Mouse (Mus musculus) right cerebral cortex, adult 2 months (tissue): ENCODE measurements around the gene Uso1.

Experiments used
- DNase-seq, 2 experiments: peaks; one replicate each; pipeline ENCODE4 v3.0.0; 2021 to 2022; ENCODE audit warnings: low spot score in 2 of 2

Gene Uso1

GRCm38 (mm10) chr5:92137239-92138046, at the start of gene Uso1:
TSS of gene Uso1 (plus strand) at chr5:92137938.
- peak; percentile 96 for DNase-seq

GRCm38 (mm10) chr5:92093263-92094061, 44.3 kb upstream of the Uso1 start:
- no peak for DNase-seq

DNA sequence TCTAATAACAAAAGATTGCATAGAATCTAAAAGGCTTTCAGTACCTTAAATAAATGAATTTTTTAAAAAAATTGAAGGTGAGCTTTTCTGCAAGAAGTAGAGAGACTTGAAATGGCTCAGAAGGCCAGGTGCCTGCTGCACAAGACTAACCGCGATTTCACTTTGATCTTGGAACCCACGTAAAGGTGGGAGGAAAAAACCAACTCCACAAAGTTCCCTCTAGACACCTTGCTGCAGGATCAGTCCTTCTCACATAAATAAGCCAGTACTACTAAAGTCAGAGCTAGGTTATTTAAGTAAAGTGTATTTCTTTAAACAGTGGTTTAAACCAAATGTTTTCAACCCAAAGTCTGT, 43.7 kb upstream of the Uso1 start:
- DNase-seq = no peak

- DNase-seq = no peak
Measured at GRCm38 (mm10) chr5:92096786-92097185, 41.0 kb upstream of the Uso1 start.

DNA sequence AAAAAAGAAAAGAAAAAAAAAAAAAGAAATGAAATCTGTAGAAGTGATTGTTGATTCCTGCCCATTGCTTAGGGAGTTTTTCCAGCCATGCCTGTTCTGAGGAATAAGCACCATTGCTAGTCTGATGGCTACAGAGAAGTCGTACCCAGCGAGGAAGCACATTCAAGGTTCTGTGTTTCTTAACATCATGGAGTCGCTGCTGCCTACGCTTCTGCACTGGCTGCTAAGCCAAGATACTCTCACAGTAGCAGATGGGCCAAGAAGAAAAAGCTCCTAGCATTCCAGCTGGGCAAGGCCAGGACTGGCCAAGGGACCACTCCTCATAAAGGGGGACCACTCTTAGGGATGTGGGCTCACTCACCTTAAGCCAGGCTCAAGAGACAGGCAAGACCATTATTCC, 40.0 kb upstream of the Uso1 start:
- DNase-seq = no peak

DNA sequence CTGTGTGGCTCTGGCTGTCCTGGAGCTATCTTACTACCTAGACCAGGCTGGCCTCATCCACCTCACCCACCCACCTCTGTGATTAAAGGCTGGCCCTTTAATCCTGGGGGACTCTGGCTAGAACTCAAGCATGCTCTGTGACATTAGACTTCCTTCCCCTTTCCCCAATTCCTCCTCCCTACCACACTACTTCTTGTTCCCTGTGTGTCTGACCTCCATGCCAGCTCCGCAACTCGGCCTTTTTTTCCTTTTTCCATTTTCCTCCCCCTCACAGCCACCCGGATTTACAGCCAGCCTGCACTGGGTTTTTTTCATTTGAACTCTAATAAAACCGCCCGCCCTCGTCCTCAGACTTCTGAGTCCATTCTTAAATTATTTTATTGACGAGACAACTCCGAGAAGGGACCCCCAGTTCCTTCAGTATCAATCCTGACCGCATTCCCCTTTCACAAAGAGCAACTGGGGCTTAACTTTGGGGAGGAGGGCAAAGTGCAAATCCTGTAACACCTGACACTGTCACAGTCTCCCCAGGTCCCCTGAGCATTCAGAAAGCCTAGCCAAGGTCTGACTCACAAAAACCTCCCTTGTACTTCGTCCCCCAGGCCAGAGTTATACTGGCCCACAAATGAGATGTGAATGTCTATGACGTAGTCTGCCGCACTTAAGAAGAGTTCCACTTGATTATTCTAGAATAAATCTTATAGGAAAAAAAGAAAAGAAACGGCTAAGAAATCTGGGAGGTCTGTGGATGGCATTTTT, 39.2 kb upstream of the Uso1 start:
- DNase-seq = no peak

- DNase-seq = no peak
Measured at GRCm38 (mm10) chr5:92101601-92102000, 36.1 kb upstream of the Uso1 start.

DNA sequence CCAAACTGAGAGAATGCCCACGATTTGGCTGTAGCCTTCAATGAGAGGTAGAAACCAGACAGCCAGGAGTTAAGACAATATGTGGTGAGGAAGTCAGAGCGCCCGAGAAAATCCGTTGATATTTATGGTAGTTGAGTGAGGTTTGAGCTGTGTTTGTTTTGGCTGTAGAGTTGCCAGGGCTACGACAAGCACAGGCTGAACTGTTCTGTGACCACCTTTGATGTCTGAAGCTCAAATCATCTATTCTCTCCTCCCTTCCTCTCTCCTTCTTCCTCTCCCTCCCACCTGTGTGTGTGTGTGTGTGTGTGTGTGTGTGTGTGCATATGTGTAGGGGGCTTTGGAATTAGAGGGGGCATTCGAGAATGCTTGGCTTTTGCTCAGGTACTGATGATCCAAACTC, 34.7 kb upstream of the Uso1 start:
- no peak for DNase-seq

DNA sequence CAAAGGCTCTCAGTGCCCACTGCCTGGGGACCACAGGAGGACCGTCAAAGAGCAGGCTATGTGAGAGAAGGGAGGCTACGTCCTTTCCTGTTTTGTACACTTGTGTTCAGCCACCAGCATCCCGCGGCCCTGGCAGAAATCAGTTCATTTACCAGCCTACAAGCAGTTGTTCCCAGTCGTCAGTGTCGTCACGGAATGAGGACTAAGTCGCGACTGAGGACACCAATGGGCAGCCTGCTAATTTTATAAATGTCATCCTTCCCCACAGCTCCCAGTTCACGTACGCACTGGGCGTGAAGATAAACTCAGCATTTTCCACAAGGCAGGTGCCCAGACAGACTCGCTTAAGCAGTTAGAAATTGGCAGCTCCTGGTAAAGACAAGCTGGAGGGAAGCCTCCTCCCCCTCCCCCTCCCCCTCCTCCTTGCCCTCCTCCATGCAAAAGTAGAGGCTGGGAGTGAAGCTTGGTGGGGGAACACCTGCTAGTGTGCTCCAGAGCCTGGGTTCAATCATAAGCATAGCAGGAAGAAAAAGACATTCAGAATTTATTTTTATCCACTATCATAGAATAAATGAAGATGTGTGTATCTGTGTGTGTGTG, 33.8 kb upstream of the Uso1 start:
- DNase-seq = no peak

- no peak for DNase-seq
Measured at GRCm38 (mm10) chr5:92106327-92107125, 31.2 kb upstream of the Uso1 start.

- DNase-seq = no peak
Measured at GRCm38 (mm10) chr5:92107282-92107681, 30.5 kb upstream of the Uso1 start.

- no peak for DNase-seq
Measured at GRCm38 (mm10) chr5:92110818-92111355, 26.9 kb upstream of the Uso1 start.

DNA sequence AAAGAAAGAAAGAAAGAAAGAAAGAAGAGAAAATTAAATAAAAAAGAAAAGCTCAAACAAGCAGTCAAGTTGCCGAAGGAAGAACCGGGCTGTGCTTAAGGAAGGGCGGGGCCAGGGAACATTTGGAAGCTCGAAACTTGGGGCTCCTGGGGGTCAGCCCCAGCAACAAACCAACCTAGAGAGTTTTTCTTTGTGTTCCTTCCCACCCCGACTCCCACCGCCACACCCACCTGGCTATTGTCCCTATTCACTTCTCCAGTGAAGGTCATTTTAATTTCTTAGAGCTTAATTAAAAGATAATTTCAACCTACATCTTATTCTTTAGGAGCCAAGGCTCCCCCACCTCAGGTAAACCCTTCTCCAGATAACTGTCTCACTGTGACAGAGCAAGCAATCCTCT, 25.6 kb upstream of the Uso1 start:
- no peak for DNase-seq

DNA sequence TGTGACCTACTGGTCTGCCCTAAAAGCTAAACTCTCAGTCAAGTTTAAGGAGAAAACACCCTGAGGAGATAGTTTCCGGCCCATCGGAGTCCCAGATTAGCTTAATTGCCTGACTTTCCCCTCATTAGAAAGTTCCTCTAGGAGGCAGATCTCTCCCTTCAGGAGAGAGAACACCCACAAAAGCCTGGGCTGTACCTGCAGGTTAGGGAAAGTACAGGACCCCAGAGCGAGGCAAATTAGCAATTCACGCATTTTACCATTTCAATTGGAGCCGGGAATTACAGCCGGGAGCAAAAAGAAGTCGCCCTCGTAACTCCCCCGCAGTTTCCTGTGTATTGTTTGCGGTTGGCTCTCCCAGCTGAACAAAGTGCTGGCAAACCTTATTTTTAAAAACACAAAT, 25.2 kb upstream of the Uso1 start:
- DNase-seq = no peak

DNA sequence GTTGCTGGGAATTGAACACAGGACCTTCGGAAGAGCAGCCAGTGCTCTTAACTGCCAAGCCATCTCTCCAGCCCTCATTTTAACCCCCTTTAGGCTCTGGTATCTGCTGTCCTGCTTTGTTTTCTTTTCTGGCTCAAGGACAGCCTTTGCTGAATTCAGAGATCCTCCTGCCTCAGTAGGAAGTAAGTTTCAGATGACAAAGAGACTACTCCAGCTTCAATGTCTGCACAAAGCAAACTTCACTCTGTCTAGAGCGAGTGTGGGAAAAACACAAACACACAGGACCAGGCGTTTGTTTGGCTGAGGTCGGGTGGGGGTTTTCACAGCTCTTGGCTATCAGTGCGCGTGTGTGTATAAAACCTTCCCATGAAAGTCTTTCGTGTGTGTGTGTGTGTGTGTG, 24.3 kb upstream of the Uso1 start:
- DNase-seq = no peak

- no peak for DNase-seq
Measured at GRCm38 (mm10) chr5:92114223-92114622, 23.5 kb upstream of the Uso1 start.

- no peak for DNase-seq
Measured at GRCm38 (mm10) chr5:92114939-92115338, 22.8 kb upstream of the Uso1 start.

DNA sequence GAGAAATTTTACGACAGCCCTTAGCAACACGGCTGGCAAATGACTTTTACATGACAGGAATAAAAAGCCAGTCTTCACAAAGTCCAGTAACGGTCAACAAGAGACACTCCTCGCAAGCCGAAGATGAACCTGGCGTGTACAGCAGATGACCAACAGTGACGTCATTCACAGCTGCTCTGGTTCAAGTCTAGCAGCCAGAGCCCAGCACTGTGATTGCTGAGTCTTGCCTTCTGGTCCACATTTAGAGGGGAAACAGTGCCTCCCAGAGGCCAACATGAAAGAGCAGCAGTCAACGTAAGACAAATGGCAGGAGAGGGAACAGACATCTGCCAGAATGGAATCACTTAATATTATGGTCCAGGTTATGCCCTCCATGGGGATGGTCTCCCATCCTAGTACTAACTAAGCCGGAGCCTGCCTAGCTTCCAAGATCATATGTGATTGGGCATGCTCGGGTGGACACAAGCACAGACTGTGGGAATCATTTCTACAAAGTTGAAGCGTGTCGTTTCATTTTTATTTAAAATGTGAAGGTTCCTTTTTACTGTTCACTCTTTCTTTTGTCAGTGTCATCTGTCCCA, 19.8 kb upstream of the Uso1 start:
- peak; percentile 56 to 62 for DNase-seq

GRCm38 (mm10) chr5:92121636-92122035, 16.1 kb upstream of the Uso1 start:
- no peak for DNase-seq

- DNase-seq = no peak
Measured at GRCm38 (mm10) chr5:92125446-92125845, 12.3 kb upstream of the Uso1 start.
